Mouse (Mus musculus) embryo, embryonic 9.5 days (tissue): ENCODE results near the gene Dytn.

ENCODE experiments used
- DNase-seq: peaks from one replicate; pipeline ENCODE4 v3.0.0-alpha.2; 2017; ENCODE audit errors: extremely low spot score

The Dytn gene

GRCm38 (mm10) chr1:63579153-63579552 lies 107.6 kb downstream of the Dytn start:
- DNase-seq, result no peak

GRCm38 (mm10) chr1:63576803-63577202 lies 109.9 kb downstream of the Dytn start:
- no peak for DNase-seq

- no peak for DNase-seq
Observed at GRCm38 (mm10) chr1:63573864-63574611, 112.7 kb downstream of the Dytn start.

- no peak for DNase-seq
Observed at GRCm38 (mm10) chr1:63573432-63573831, 113.3 kb downstream of the Dytn start.
